In the genomic region with DNA sequence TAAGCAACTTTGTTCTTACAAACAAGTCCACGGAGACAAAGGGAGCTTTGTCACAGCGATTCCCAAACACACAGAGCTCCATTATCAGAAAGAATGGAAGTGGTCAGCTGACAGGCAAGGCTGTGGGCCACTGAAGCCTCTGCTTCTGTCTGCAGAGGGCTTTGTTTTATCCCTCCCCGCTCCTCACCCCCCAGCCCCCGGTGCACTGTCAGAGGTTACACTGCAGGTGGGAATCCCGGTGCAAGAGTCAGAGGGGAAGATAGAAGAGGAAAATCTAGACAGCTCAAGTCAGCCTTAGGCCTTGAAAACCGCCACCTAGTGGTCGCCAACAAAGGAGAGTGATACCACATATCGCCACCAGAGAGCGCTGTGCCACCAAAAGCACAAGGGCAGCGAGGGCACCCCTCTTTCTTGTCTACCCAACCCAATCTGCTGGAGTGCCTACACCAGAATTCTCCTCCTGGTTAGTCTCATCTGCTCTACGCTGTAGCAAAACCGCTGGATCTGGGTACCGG, we compare ENCODE assay signal across 8 mouse cellular contexts. TPM values are rescaled to one million over a fixed set of nuclear protein-coding genes. Genes with fewer than 3 reads are reported as not detected.
A peak's percentile ranks its signal among the peaks of the same experiment; 100 is the strongest.
DNase-seq lines count a peak whose midpoint lies in the region; ATAC-seq and TF ChIP-seq lines count a peak whose summit lies in the region.

No protein-coding gene starts in this region.

- H3K4me3 ChIP-seq in heart, embryonic 16.5 days (ENCODE audit: low read length), result no peak overlapping the region
- H3K4me3 ChIP-seq in liver, embryonic 16.5 days (ENCODE audit: low read depth, low read length), result no peak overlapping the region
- no peak overlapping the region for H3K4me3 ChIP-seq in neural tube, embryonic 12.5 days
- H3K4me3 ChIP-seq in stomach, embryonic 16.5 days (replicated peaks; ENCODE audit: low read length), result no peak overlapping the region

- no peak overlapping the region for H3K9ac ChIP-seq in heart, embryonic 16.5 days (ENCODE audit: low read length)
- H3K9ac ChIP-seq in liver, embryonic 16.5 days (ENCODE audit: low read depth, low read length), result no peak overlapping the region
- no peak overlapping the region for H3K9ac ChIP-seq in neural tube, embryonic 12.5 days
- no peak overlapping the region for H3K9ac ChIP-seq in stomach, embryonic 16.5 days (ENCODE audit: low read length)

- no peak overlapping the region for H3K27ac ChIP-seq in heart, embryonic 16.5 days (ENCODE audit: low read length)
- H3K27ac ChIP-seq in liver, embryonic 16.5 days (ENCODE audit: low read length), result no peak overlapping the region
- H3K27ac ChIP-seq in neural tube, embryonic 12.5 days, result peak overlapping the region; percentile 42; the same call in 1 of the 2 replicates
- H3K27ac ChIP-seq in stomach, embryonic 16.5 days (ENCODE audit: low read length), result no peak overlapping the region

- H3K36me3 ChIP-seq in heart, embryonic 16.5 days (ENCODE audit: control insufficient read depth, insufficient read depth), result no peaks in the 10 kb centered on the region
- H3K36me3 ChIP-seq in liver, embryonic 16.5 days (ENCODE audit: control insufficient read depth, insufficient read depth), result no peaks in the 10 kb centered on the region
- no peaks in the 10 kb centered on the region for H3K36me3 ChIP-seq in neural tube, embryonic 12.5 days
- no peaks in the 10 kb centered on the region for H3K36me3 ChIP-seq in stomach, embryonic 16.5 days (ENCODE audit: control insufficient read depth, insufficient read depth, low read length)

- H3K9me3 ChIP-seq in heart, embryonic 16.5 days (replicated peaks; ENCODE audit: control insufficient read depth, low read length), result no peaks in the 10 kb centered on the region
- no peaks in the 10 kb centered on the region for H3K9me3 ChIP-seq in liver, embryonic 16.5 days (replicated peaks; ENCODE audit: control insufficient read depth, low read length)
- H3K9me3 ChIP-seq in neural tube, embryonic 12.5 days, result no peaks in the 10 kb centered on the region
- no peaks in the 10 kb centered on the region for H3K9me3 ChIP-seq in stomach, embryonic 16.5 days (replicated peaks; ENCODE audit: control insufficient read depth, low read length)

- WGBS in heart, embryonic 16.5 days, result 10% methylated on average over 13 of the region's 13 CpGs
- 10% methylated on average over 13 of the region's 13 CpGs for WGBS in liver, embryonic 16.5 days (ENCODE audit: insufficient replicate concordance)
- WGBS in neural tube, embryonic 12.5 days, result 6% methylated on average over 13 of the region's 13 CpGs
- WGBS in stomach, embryonic 16.5 days, result 15% methylated on average over 13 of the region's 13 CpGs

- DNase-seq in CD8-positive naive resting alpha-beta T cell, adult 2 months (ENCODE audit: low read depth in 2 of 2, low spot score in 2 of 2), result peak; percentile 91
- DNase-seq in brain, embryonic 14.5 days (ENCODE audit: low read depth), result peak; percentile 94
- peak; percentile 75 to 85 for DNase-seq in kidney, postnatal 36 days

- peak; percentile 100 for TF ChIP-seq CTCF in brain, embryonic 14.5 days (IDR thresholded peaks at IDR 0.05; ENCODE audit: borderline replicate concordance, extremely low read depth, insufficient read depth, insufficient read length)

- no peak for TF ChIP-seq POLR2A in brain, embryonic 14.5 days (IDR thresholded peaks at IDR 0.05; ENCODE audit: borderline replicate concordance, extremely low read depth, insufficient read depth, insufficient read length, poor library complexity, severe bottlenecking)

- no peaks in the 10 kb centered on the region for H3K4me1 ChIP-seq in heart, embryonic 16.5 days (ENCODE audit: control insufficient read depth, insufficient read depth, low read length)
- no peaks in the 10 kb centered on the region for H3K4me1 ChIP-seq in liver, embryonic 16.5 days (ENCODE audit: control insufficient read depth, low read depth, low read length)
- H3K4me1 ChIP-seq in neural tube, embryonic 12.5 days, result peaks cover 18% of the 10 kb centered on the region; the same call in 1 of the 2 replicates
- H3K4me1 ChIP-seq in stomach, embryonic 16.5 days (ENCODE audit: control insufficient read depth, insufficient read depth, low read length), result no peaks in the 10 kb centered on the region

- H3K27me3 ChIP-seq in heart, embryonic 16.5 days (ENCODE audit: control insufficient read depth, insufficient read depth, low read length), result no peaks in the 10 kb centered on the region
- no peaks in the 10 kb centered on the region for H3K27me3 ChIP-seq in liver, embryonic 16.5 days (ENCODE audit: control insufficient read depth, insufficient read depth, low read depth, low read length)
- H3K27me3 ChIP-seq in neural tube, embryonic 12.5 days (replicated peaks), result no peaks in the 10 kb centered on the region
- H3K27me3 ChIP-seq in stomach, embryonic 16.5 days (ENCODE audit: control insufficient read depth, insufficient read depth, low read length), result no peaks in the 10 kb centered on the region

- ATAC-seq in erythroid progenitor cell, adult 5-6 weeks (replicated peaks; ENCODE audit: low FRiP score, poor library complexity, severe bottlenecking), result 0 out of 2 replicates have a peak, but pooled peaks have one; percentile 36
- peak; percentile 47; the same call in 1 of the 2 replicates for ATAC-seq in heart, embryonic 16.5 days (replicated peaks; ENCODE audit: extremely low read depth, insufficient read depth, low FRiP score)
- ATAC-seq in liver, embryonic 16.5 days (ENCODE audit: low read depth), result 0 out of 2 replicates have a peak, but pooled peaks have one; percentile 21
- ATAC-seq in neural tube, embryonic 12.5 days (ENCODE audit: low FRiP score, low read depth), result peak; percentile 84
- peak; percentile 56; the same call in 1 of the 2 replicates for ATAC-seq in stomach, embryonic 16.5 days (ENCODE audit: insufficient read depth, low FRiP score)

- H3K4me2 ChIP-seq in heart, embryonic 16.5 days (ENCODE audit: low read depth, low read length), result no peak overlapping the region
- H3K4me2 ChIP-seq in liver, embryonic 16.5 days (ENCODE audit: low read depth, low read length), result no peak overlapping the region
- H3K4me2 ChIP-seq in neural tube, embryonic 12.5 days (replicated peaks), result peak overlapping the region; percentile 16; the same call in 1 of the 2 replicates
- H3K4me2 ChIP-seq in stomach, embryonic 16.5 days (ENCODE audit: low read depth, low read length), result no peak overlapping the region

RNA-seq across cellular contexts. Expression of gene Tmem179, which starts 35.4 kb away (rescaled TPM):
- 56.0 and 57.2 TPM in 2 replicates for polyA plus RNA-seq in brain, embryonic 14.5 days (2012; rRNA removed)
- total RNA-seq in erythroid progenitor cell, adult 5-6 weeks (2015; ENCODE audit: low replicate concordance), result not detected in 2 replicates
- total RNA-seq in erythroid progenitor cell, adult 5-6 weeks (2017; ENCODE audit: low replicate concordance), result not detected in 2 replicates
- 0.22 and 0.41 TPM in 2 replicates for polyA plus RNA-seq in heart, embryonic 16.5 days (2015; fragmentation: Nextera tagmentation; extraction: Ambion mirVana)
- 0.06 TPM in 1 of 2 replicates, not detected in the other for polyA plus RNA-seq in liver, embryonic 16.5 days (2015; fragmentation: Nextera tagmentation; extraction: Ambion mirVana)
- 16.4 and 17.9 TPM in 2 replicates for polyA plus RNA-seq in neural tube, embryonic 12.5 days (2016; fragmentation: Nextera tagmentation; extraction: Ambion mirVana)
- polyA plus RNA-seq in stomach, embryonic 16.5 days (2015; fragmentation: Nextera tagmentation; extraction: Ambion mirVana), result 2.4 TPM in 2 replicates

RNA-seq across cellular contexts. Expression of gene Inf2, which starts 36.7 kb away (rescaled TPM):
- 7.8 and 8.4 TPM in 2 replicates for polyA plus RNA-seq in brain, embryonic 14.5 days (2012; rRNA removed)
- 2.1 and 2.2 TPM in 2 replicates for total RNA-seq in erythroid progenitor cell, adult 5-6 weeks (2015; ENCODE audit: low replicate concordance)
- 1.0 and 1.5 TPM in 2 replicates for total RNA-seq in erythroid progenitor cell, adult 5-6 weeks (2017; ENCODE audit: low replicate concordance)
- polyA plus RNA-seq in heart, embryonic 16.5 days (2015; fragmentation: Nextera tagmentation; extraction: Ambion mirVana), result 3.0 and 3.6 TPM in 2 replicates
- 1.2 and 2.7 TPM in 2 replicates for polyA plus RNA-seq in liver, embryonic 16.5 days (2015; fragmentation: Nextera tagmentation; extraction: Ambion mirVana)
- 1.1 and 2.2 TPM in 2 replicates for polyA plus RNA-seq in neural tube, embryonic 12.5 days (2016; fragmentation: Nextera tagmentation; extraction: Ambion mirVana)
- polyA plus RNA-seq in stomach, embryonic 16.5 days (2015; fragmentation: Nextera tagmentation; extraction: Ambion mirVana), result 2.9 and 3.9 TPM in 2 replicates

Comparison
In these comparisons a context has a peak if more than half of its experiments do, and no peak if none do; other contexts are left out.
1. ATAC-seq: peak in every context shown above with its lines; median percentile 84 in neural tube, embryonic 12.5 days; 56 in stomach, embryonic 16.5 days; 47 in heart, embryonic 16.5 days; 36 in erythroid progenitor cell, adult 5-6 weeks; 21 in liver, embryonic 16.5 days.